Mouse (Mus musculus): ENCODE measurements around the gene 4930519G04Rik. TPM values are rescaled to one million over a fixed set of nuclear protein-coding genes. Genes with fewer than 3 reads are reported as not detected.

Gene 4930519G04Rik
- polyA plus RNA-seq, 1 experiment from 2014 or later, result not detected

DNA sequence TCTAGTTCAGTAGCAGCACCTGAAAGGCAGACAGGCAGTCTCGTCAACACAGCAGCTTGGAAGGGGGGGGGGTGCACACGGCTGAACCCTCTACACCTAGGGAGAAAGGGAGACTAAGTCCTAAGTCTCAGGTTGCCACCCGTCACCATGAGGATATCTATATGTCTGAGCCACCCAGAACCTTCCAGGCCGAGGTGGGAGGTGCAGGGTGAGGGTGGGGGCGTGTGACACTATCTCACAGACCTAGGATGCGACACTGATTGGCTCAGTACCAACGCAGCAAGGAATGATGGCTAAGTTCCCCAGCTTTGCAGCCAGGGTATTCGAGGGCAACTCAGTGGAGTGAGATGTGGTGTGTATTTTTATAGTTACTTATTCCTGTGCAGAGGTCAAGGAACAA lies 45.1 kb upstream of the 4930519G04Rik start:
- Histone ChIP-seq H3K27me3 (replicated peaks; ENCODE audit: control insufficient read depth, insufficient read depth, low read length) (no peaks in the 10 kb centered on the region), H3K4me3 (ENCODE audit: low read depth, low read length) (no peak overlapping the region), H3K9ac (ENCODE audit: low read depth, low read length) (no peak overlapping the region), H3K4me2 (peak overlapping the region; percentile 58), H3K36me3 (ENCODE audit: control insufficient read depth, insufficient read depth, low read length) (peaks cover 17% of the 10 kb centered on the region), H3K9me3 (ENCODE audit: control insufficient read depth, low read length) (no peaks in the 10 kb centered on the region), H3K4me1 (replicated peaks; ENCODE audit: control insufficient read depth, insufficient read depth, low read length) (peaks cover 50% of the 10 kb centered on the region), H3K27ac (ENCODE audit: low read depth, low read length) (peak overlapping the region; percentile 94)
- whole genome bisulfite sequencing, result 52% methylated on average over 8 of the region's 8 CpGs
- ATAC-seq (replicated peaks; ENCODE audit: low FRiP score) (peak; percentile 58), DNase-seq (ENCODE audit: low spot score) (no peak)

DNA sequence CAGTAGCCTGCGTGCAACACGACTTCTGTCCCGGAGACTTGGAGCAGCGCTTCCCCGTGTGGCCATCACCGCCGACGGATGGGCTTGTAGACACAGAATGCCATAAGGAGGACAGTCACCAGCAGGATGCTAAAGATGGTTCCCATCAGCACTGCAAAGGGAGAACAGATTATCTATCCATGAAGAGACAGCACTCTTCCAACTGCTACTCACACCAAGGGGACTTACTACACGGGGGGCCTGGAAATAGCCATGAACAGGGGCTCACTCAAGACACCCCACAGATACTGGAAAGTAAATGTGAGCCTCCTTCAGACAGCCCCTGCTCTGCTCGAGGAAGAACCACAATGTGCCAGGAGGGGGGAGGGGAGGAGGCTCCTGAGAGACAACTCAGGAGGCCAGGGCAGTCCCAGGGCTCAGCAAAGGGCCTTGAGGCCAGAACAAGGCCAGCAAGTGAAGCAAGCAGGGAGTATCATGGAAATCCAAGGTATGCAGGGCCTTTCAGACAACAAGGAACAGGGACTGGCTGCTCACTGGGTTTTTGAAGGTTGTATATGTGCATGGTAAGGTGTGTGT lies 44.2 kb upstream of the 4930519G04Rik start:
- Histone ChIP-seq H3K27me3 (replicated peaks; ENCODE audit: control insufficient read depth, insufficient read depth, low read length) (no peaks in the 10 kb centered on the region), H3K4me1 (replicated peaks; ENCODE audit: control insufficient read depth, insufficient read depth, low read length) (peaks cover 50% of the 10 kb centered on the region), H3K9me3 (ENCODE audit: control insufficient read depth, low read length) (no peaks in the 10 kb centered on the region), H3K9ac (ENCODE audit: low read depth, low read length) (no peak overlapping the region), H3K36me3 (ENCODE audit: control insufficient read depth, insufficient read depth, low read length) (peaks cover 9% of the 10 kb centered on the region), H3K4me2 (no peak overlapping the region), H3K27ac (ENCODE audit: low read depth, low read length) (peak overlapping the region; percentile 0; the same call in 1 of the 2 replicates), H3K4me3 (ENCODE audit: low read depth, low read length) (no peak overlapping the region)
- DNase-seq (ENCODE audit: low spot score) (no peak), ATAC-seq (replicated peaks; ENCODE audit: low FRiP score) (no peak)
- WGBS, result 77% methylated on average over 10 of the region's 10 CpGs

DNA sequence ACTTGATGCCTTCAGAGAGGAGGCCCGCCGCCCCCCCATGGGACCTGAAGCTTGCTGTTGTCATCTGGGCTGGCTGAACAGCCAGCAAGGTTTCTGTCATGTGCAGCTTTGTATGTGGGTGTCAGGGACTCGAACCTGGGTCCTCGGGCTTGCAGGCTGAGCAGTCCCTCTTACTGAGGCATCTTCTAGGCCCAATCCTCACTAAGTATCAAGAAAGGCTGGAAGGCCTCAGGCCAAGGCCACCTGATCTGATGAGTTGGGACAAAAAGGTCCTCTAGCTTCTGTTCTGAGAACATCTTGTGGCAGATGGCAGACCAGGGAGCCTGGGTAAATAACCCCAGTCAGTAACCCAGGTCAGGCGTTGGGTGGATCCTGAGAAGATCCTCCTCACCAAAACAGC lies 43.6 kb upstream of the 4930519G04Rik start:
- Histone ChIP-seq H3K9me3 (ENCODE audit: control insufficient read depth, low read length) (no peaks in the 10 kb centered on the region), H3K4me3 (ENCODE audit: low read depth, low read length) (no peak overlapping the region), H3K27me3 (replicated peaks; ENCODE audit: control insufficient read depth, insufficient read depth, low read length) (no peaks in the 10 kb centered on the region), H3K4me1 (replicated peaks; ENCODE audit: control insufficient read depth, insufficient read depth, low read length) (peaks cover 50% of the 10 kb centered on the region), H3K36me3 (ENCODE audit: control insufficient read depth, insufficient read depth, low read length) (peaks cover 7% of the 10 kb centered on the region), H3K27ac (ENCODE audit: low read depth, low read length) (peak overlapping the region; percentile 0; the same call in 1 of the 2 replicates), H3K9ac (ENCODE audit: low read depth, low read length) (no peak overlapping the region), H3K4me2 (no peak overlapping the region)
- WGBS, result 79% methylated on average over 5 of the region's 5 CpGs
- ATAC-seq (replicated peaks; ENCODE audit: low FRiP score), result no peak
- DNase-seq (ENCODE audit: low spot score), result no peak

DNA sequence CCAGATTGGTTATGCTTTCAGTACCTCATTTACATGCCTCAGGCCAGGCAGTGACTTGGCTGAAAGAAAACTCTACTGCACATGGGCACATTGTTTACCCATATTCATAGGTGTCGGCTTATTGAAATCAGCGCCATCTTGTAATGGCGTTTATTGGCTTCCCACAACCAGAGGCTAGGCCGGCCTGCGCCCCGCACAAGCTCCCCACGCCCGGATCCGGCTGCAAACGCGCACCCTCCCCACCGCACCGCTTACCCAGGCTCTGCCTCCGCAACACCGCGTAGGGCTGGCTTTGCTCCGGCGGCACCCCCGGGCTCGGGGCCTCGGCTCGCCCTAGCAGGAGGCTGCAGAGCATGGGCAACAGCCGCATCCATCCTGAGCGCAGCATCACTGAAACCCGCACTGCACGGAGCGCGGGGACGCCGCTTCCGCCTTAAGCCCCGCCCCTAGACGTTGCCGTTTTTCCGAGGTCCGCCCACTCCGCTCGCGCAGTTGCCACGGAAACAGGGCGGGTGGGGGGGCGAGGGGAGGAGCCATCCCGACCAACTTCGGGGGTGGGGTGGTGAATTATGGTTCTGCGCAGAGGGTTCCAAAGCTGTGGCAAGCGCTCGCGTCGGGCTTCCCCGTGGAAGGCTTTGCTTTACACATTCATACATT lies 39.8 kb upstream of the 4930519G04Rik start:
- Histone ChIP-seq H3K9ac (ENCODE audit: low read depth, low read length) (peak overlapping the region; percentile 73), H3K27ac (ENCODE audit: low read depth, low read length) (peak overlapping the region; percentile 67; the same call in 1 of the 2 replicates), H3K4me2 (peak overlapping the region; percentile 61), H3K4me1 (replicated peaks; ENCODE audit: control insufficient read depth, insufficient read depth, low read length) (peaks cover 17% of the 10 kb centered on the region), H3K9me3 (ENCODE audit: control insufficient read depth, low read length) (no peaks in the 10 kb centered on the region), H3K4me3 (ENCODE audit: low read depth, low read length) (peak overlapping the region; percentile 76), H3K27me3 (replicated peaks; ENCODE audit: control insufficient read depth, insufficient read depth, low read length) (no peaks in the 10 kb centered on the region), H3K36me3 (ENCODE audit: control insufficient read depth, insufficient read depth, low read length) (0 out of 2 replicates have a peak, but pooled peaks cover 2% of the 10 kb centered on the region)
- ATAC-seq (replicated peaks; ENCODE audit: low FRiP score) (peak; percentile 87), DNase-seq (ENCODE audit: low spot score) (peak; percentile 88)
- 1% methylated on average over 49 of the region's 50 CpGs for WGBS

DNA sequence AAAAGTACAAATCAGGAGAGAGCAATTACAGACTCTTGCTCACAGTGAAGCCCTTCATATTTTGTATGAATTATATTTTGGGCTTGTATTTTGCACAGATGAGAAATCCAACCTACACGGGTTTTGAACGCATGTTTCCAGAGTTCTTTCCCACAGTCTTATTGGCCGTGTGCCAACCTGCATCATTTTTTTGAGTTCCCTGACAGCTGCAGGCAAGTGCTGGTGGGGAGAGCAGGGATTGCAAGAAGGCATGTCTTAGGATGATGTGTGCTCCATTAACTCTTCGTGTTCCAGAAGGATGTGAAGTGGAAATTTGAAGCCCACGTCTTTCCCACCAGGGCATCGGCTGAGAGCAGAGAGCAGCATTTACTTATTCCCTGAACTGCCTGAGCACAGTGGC lies 36.9 kb upstream of the 4930519G04Rik start:
- no peak overlapping the region for H3K9ac ChIP-seq (ENCODE audit: low read depth, low read length)
- H3K4me2 ChIP-seq, result no peak overlapping the region
- H3K4me3 ChIP-seq (ENCODE audit: low read depth, low read length), result no peak overlapping the region
- DNase-seq (ENCODE audit: low spot score), result no peak
- H3K4me1 ChIP-seq (replicated peaks; ENCODE audit: control insufficient read depth, insufficient read depth, low read length), result peaks cover under 1% of the 10 kb centered on the region; the same call in 1 of the 2 replicates
- H3K36me3 ChIP-seq (ENCODE audit: control insufficient read depth, insufficient read depth, low read length), result no peaks in the 10 kb centered on the region
- H3K27me3 ChIP-seq (replicated peaks; ENCODE audit: control insufficient read depth, insufficient read depth, low read length), result no peaks in the 10 kb centered on the region
- 0 out of 2 replicates have a peak, but pooled peaks cover 3% of the 10 kb centered on the region for H3K9me3 ChIP-seq (ENCODE audit: control insufficient read depth, low read length)
- H3K27ac ChIP-seq (ENCODE audit: low read depth, low read length), result no peak overlapping the region
- ATAC-seq (replicated peaks; ENCODE audit: low FRiP score), result no peak
- WGBS, result 73% methylated on average over 6 of the region's 6 CpGs

DNA sequence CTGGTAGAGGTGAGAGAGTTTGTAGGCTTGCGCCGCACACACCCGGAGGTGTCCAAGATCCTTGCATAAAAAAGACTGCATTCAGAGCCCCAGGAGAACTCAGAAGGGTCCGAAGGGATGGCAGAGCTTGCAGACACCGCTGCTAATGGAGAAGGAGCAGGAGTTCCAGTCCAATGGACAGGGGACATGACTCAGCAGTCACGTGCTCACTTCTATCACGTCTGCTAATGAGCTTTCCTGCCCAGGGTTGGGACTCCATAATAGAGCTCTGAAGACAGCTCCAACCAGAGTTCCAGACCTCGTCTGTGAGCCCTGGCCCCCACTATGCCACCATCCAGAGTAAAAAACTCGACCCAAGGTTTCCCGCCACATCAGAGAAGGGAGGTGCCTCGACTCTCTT lies 35.3 kb upstream of the 4930519G04Rik start:
- Histone ChIP-seq H3K4me3 (ENCODE audit: low read depth, low read length) (no peak overlapping the region), H3K9ac (ENCODE audit: low read depth, low read length) (no peak overlapping the region), H3K4me2 (no peak overlapping the region), H3K36me3 (ENCODE audit: control insufficient read depth, insufficient read depth, low read length) (peaks cover 4% of the 10 kb centered on the region; the same call in 1 of the 2 replicates), H3K27me3 (replicated peaks; ENCODE audit: control insufficient read depth, insufficient read depth, low read length) (no peaks in the 10 kb centered on the region), H3K27ac (ENCODE audit: low read depth, low read length) (no peak overlapping the region), H3K4me1 (replicated peaks; ENCODE audit: control insufficient read depth, insufficient read depth, low read length) (no peaks in the 10 kb centered on the region), H3K9me3 (ENCODE audit: control insufficient read depth, low read length) (peaks cover 8% of the 10 kb centered on the region; the same call in 1 of the 2 replicates)
- WGBS, result 64% methylated on average over 11 of the region's 11 CpGs
- DNase-seq (ENCODE audit: low spot score), result no peak
- ATAC-seq (replicated peaks; ENCODE audit: low FRiP score), result no peak; the same call in 1 of the 2 replicates

DNA sequence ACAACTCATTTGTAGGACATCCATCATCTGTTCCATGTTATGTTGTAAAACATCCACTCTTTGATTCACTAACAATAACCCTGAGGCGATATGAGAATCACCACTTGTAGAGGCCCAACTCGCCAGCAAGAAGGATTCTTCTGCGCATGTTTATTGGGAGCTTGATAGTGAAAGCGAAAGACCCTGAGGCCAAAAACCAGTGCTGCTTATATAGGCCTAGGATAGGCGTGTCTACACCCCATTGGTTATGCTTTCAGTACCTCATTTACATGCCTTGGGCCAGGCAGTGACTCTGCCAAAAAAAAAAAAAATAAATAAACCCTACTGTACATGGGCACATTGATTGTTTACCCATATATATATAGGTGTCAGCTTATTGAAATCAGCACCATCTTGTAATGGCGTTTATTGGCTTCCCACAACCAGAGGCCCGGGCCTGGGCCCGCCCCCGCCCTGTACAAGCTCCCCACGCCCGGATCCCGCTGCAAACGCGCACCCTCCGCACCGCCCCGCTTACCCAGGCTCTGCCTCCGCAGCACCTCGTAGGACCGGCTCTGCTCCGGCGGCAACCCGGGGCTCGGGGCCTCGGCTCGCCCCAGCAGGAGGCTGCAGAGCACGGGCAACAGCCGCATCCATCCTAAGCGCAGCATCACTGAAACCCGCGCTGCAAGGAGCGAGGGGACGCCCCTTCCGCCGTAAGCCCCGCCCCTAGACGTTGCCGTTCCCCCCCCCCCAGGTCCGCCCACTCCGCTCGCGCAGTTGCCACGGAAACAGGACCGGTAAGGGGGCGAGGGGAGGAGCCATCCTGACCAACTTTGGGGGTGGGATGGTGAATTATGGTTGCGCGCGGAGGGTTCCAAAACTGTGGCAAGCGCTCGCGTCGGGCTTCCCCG lies 30.4 kb upstream of the 4930519G04Rik start, which contains the start of gene 1500011B03Rik:
1500011B03Rik (minus strand) TSS at position 673 of the 893 bp plus-strand sequence.
- Histone ChIP-seq H3K27ac (ENCODE audit: low read depth, low read length) (peak within 1 kb of the TSS; percentile 45; the same call in 1 of the 2 replicates), H3K4me1 (replicated peaks; ENCODE audit: control insufficient read depth, insufficient read depth, low read length) (no peaks in the 10 kb centered on the region), H3K9me3 (ENCODE audit: control insufficient read depth, low read length) (peaks cover 8% of the 10 kb centered on the region; the same call in 1 of the 2 replicates), H3K27me3 (replicated peaks; ENCODE audit: control insufficient read depth, insufficient read depth, low read length) (no peaks in the 10 kb centered on the region), H3K4me2 (peak within 1 kb of the TSS; percentile 73), H3K36me3 (ENCODE audit: control insufficient read depth, insufficient read depth, low read length) (peaks cover 4% of the 10 kb centered on the region; the same call in 1 of the 2 replicates), H3K9ac (ENCODE audit: low read depth, low read length) (peak within 1 kb of the TSS; percentile 64), H3K4me3 (ENCODE audit: low read depth, low read length) (peak within 1 kb of the TSS; percentile 84)
- WGBS, result 9% methylated on average over 53 of the region's 53 CpGs
- ATAC-seq (replicated peaks; ENCODE audit: low FRiP score), result peak; percentile 73
- DNase-seq (ENCODE audit: low spot score), result peak; percentile 86

DNA sequence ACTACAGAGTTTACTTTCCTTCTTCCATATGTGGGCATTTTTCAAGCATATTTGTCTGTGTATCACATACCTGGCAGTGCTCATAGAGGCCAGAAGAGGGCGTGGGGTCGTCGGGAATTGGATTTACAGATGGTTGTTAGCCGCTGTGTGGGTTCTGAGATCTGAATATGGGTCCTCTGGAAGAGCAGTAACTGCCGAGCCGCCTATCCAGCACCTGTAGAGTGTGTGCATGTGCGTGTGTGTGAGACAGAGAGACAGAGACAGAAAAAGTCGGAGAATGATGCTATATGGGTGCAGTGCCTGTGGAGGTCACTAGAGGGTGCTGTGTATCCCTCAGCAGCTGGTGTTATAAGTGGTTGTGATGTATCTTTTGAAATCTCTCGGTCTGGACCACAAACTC lies 29.3 kb upstream of the 4930519G04Rik start:
- Histone ChIP-seq H3K9ac (ENCODE audit: low read depth, low read length) (no peak overlapping the region), H3K4me3 (ENCODE audit: low read depth, low read length) (peak overlapping the region; percentile 28; the same call in 1 of the 2 replicates), H3K27me3 (replicated peaks; ENCODE audit: control insufficient read depth, insufficient read depth, low read length) (no peaks in the 10 kb centered on the region), H3K4me2 (peak overlapping the region; percentile 73), H3K36me3 (ENCODE audit: control insufficient read depth, insufficient read depth, low read length) (peaks cover 4% of the 10 kb centered on the region; the same call in 1 of the 2 replicates), H3K27ac (ENCODE audit: low read depth, low read length) (no peak overlapping the region), H3K4me1 (replicated peaks; ENCODE audit: control insufficient read depth, insufficient read depth, low read length) (no peaks in the 10 kb centered on the region), H3K9me3 (ENCODE audit: control insufficient read depth, low read length) (peaks cover 8% of the 10 kb centered on the region; the same call in 1 of the 2 replicates)
- DNase-seq (ENCODE audit: low spot score), result peak; percentile 62
- 9% methylated on average over 9 of the region's 9 CpGs for WGBS
- ATAC-seq (replicated peaks; ENCODE audit: low FRiP score), result no peak
